Mouse (Mus musculus): ENCODE results near the gene Prrc2b. TPM values are rescaled to one million over a fixed set of nuclear protein-coding genes. Genes with fewer than 3 reads are reported as not detected.

The Prrc2b gene
- polyA plus RNA-seq (2011; ENCODE audit: insufficient read length, low read depth, missing spikeins) = 75.5 and 84.6 TPM in 2 replicates

GRCm38 (mm10) chr2:32150924-32151659 lies at the start of gene Prrc2b:
Prrc2b (plus strand) TSS chr2:32151082.
- TF ChIP-seq POLR2A (IDR thresholded peaks at IDR 0.05; ENCODE audit: low read depth, low read length) = peak; percentile 71
- TF ChIP-seq CTCF (IDR thresholded peaks at IDR 0.05; ENCODE audit: borderline replicate concordance, insufficient read depth, low read length) = no peak
- Histone ChIP-seq H3K27ac (ENCODE audit: insufficient read depth, low read length) (peak within 1 kb of the TSS; percentile 77), H3K4me1 (ENCODE audit: control insufficient read depth, insufficient read depth, low read length) (peaks cover 6% of the 10 kb centered on the region), H3K4me3 (ENCODE audit: insufficient read depth, low read length) (peak within 1 kb of the TSS; percentile 90)

- no peak overlapping the region for H3K27ac ChIP-seq (ENCODE audit: insufficient read depth, low read length)
- TF ChIP-seq POLR2A (IDR thresholded peaks at IDR 0.05; ENCODE audit: low read depth, low read length) (no peak), CTCF (IDR thresholded peaks at IDR 0.05; ENCODE audit: borderline replicate concordance, insufficient read depth, low read length) (no peak)
- H3K4me1 ChIP-seq (ENCODE audit: control insufficient read depth, insufficient read depth, low read length) = no peaks in the 10 kb centered on the region
- no peak overlapping the region for H3K4me3 ChIP-seq (ENCODE audit: insufficient read depth, low read length)
These were observed 47.9 kb upstream of the Prrc2b start for GRCm38 (mm10) chr2:32102944-32103343.

- H3K4me1 ChIP-seq (ENCODE audit: control insufficient read depth, insufficient read depth, low read length) = no peaks in the 10 kb centered on the region
- TF ChIP-seq POLR2A (IDR thresholded peaks at IDR 0.05; ENCODE audit: low read depth, low read length) (no peak), CTCF (IDR thresholded peaks at IDR 0.05; ENCODE audit: borderline replicate concordance, insufficient read depth, low read length) (no peak)
- H3K4me3 ChIP-seq (ENCODE audit: insufficient read depth, low read length) = no peak overlapping the region
- H3K27ac ChIP-seq (ENCODE audit: insufficient read depth, low read length) = no peak overlapping the region
These were observed 47.3 kb upstream of the Prrc2b start for GRCm38 (mm10) chr2:32103557-32103956.

GRCm38 (mm10) chr2:32104122-32104521 lies 46.8 kb upstream of the Prrc2b start:
- no peak for TF ChIP-seq POLR2A (IDR thresholded peaks at IDR 0.05; ENCODE audit: low read depth, low read length)
- TF ChIP-seq CTCF (IDR thresholded peaks at IDR 0.05; ENCODE audit: borderline replicate concordance, insufficient read depth, low read length) = no peak
- Histone ChIP-seq H3K27ac (ENCODE audit: insufficient read depth, low read length) (no peak overlapping the region), H3K4me1 (ENCODE audit: control insufficient read depth, insufficient read depth, low read length) (no peaks in the 10 kb centered on the region), H3K4me3 (ENCODE audit: insufficient read depth, low read length) (no peak overlapping the region)

GRCm38 (mm10) chr2:32105117-32105913 lies 45.6 kb upstream of the Prrc2b start:
- Histone ChIP-seq H3K27ac (ENCODE audit: insufficient read depth, low read length) (no peak overlapping the region), H3K4me1 (ENCODE audit: control insufficient read depth, insufficient read depth, low read length) (no peaks in the 10 kb centered on the region), H3K4me3 (ENCODE audit: insufficient read depth, low read length) (no peak overlapping the region)
- TF ChIP-seq POLR2A (IDR thresholded peaks at IDR 0.05; ENCODE audit: low read depth, low read length) (no peak), CTCF (IDR thresholded peaks at IDR 0.05; ENCODE audit: borderline replicate concordance, insufficient read depth, low read length) (no peak)

- H3K4me3 ChIP-seq (ENCODE audit: insufficient read depth, low read length) = no peak overlapping the region
- H3K4me1 ChIP-seq (ENCODE audit: control insufficient read depth, insufficient read depth, low read length) = no peaks in the 10 kb centered on the region
- no peak overlapping the region for H3K27ac ChIP-seq (ENCODE audit: insufficient read depth, low read length)
- TF ChIP-seq POLR2A (IDR thresholded peaks at IDR 0.05; ENCODE audit: low read depth, low read length) (no peak), CTCF (IDR thresholded peaks at IDR 0.05; ENCODE audit: borderline replicate concordance, insufficient read depth, low read length) (no peak)
These were observed 45.0 kb upstream of the Prrc2b start for GRCm38 (mm10) chr2:32105930-32106329.

GRCm38 (mm10) chr2:32111268-32111667 lies 39.6 kb upstream of the Prrc2b start:
- H3K4me1 ChIP-seq (ENCODE audit: control insufficient read depth, insufficient read depth, low read length) = no peaks in the 10 kb centered on the region
- TF ChIP-seq CTCF (IDR thresholded peaks at IDR 0.05; ENCODE audit: borderline replicate concordance, insufficient read depth, low read length) (no peak), POLR2A (IDR thresholded peaks at IDR 0.05; ENCODE audit: low read depth, low read length) (no peak)
- H3K4me3 ChIP-seq (ENCODE audit: insufficient read depth, low read length) = no peak overlapping the region
- H3K27ac ChIP-seq (ENCODE audit: insufficient read depth, low read length) = no peak overlapping the region

GRCm38 (mm10) chr2:32112548-32112947 lies 38.3 kb upstream of the Prrc2b start:
- H3K4me3 ChIP-seq (ENCODE audit: insufficient read depth, low read length) = no peak overlapping the region
- TF ChIP-seq POLR2A (IDR thresholded peaks at IDR 0.05; ENCODE audit: low read depth, low read length) = no peak
- TF ChIP-seq CTCF (IDR thresholded peaks at IDR 0.05; ENCODE audit: borderline replicate concordance, insufficient read depth, low read length) = no peak
- H3K27ac ChIP-seq (ENCODE audit: insufficient read depth, low read length) = no peak overlapping the region
- no peaks in the 10 kb centered on the region for H3K4me1 ChIP-seq (ENCODE audit: control insufficient read depth, insufficient read depth, low read length)

- no peak overlapping the region for H3K4me3 ChIP-seq (ENCODE audit: insufficient read depth, low read length)
- no peaks in the 10 kb centered on the region for H3K4me1 ChIP-seq (ENCODE audit: control insufficient read depth, insufficient read depth, low read length)
- no peak for TF ChIP-seq CTCF (IDR thresholded peaks at IDR 0.05; ENCODE audit: borderline replicate concordance, insufficient read depth, low read length)
- no peak overlapping the region for H3K27ac ChIP-seq (ENCODE audit: insufficient read depth, low read length)
These were observed 35.0 kb upstream of the Prrc2b start for GRCm38 (mm10) chr2:32115851-32116268.

Data from embryonic fibroblast, embryonic 13.5 days (primary cell).